Mouse (Mus musculus) stomach, embryonic 15.5 days (tissue): Measurements from ENCODE around the gene Ccne1. TPM values are rescaled to one million over a fixed set of nuclear protein-coding genes. Genes with fewer than 3 reads are reported as not detected.
A peak's percentile ranks its signal among the peaks of the same experiment; 100 is the strongest.

Source experiments
- ATAC-seq: fragments of 200-750 bp; cut with Nextera tagmentation; 2 replicates; pipeline ENCODE4 v1.8.0; 2017; ENCODE audit warnings: low read depth, moderate number of reproducible peaks, moderate TSS enrichment; ENCODE audit not compliant: insufficient read depth, low FRiP score
- H3K27ac ChIP-seq: fragments of 300-500 bp; sonication (generic); 2 replicates; pipeline ENCODE4 v1.5.1; 2015; ENCODE audit warnings: mild to moderate bottlenecking, inconsistent platforms
- H3K27me3 ChIP-seq: fragments of 300-500 bp; sonication (generic); replicated peaks from 2 replicates; pipeline ENCODE4 v1.6.1; 2015; ENCODE audit warnings: inconsistent platforms
- H3K36me3 ChIP-seq: fragments of 300-500 bp; sonication (generic); 2 replicates; pipeline ENCODE4 v1.6.1; 2015; ENCODE audit warnings: inconsistent platforms
- H3K4me1 ChIP-seq: fragments of 300-500 bp; sonication (generic); 2 replicates; pipeline ENCODE4 v1.6.1; 2015; ENCODE audit warnings: inconsistent platforms
- H3K4me2 ChIP-seq: fragments of 300-500 bp; sonication (generic); 2 replicates; pipeline ENCODE4 v1.6.1; 2015; ENCODE audit warnings: mild to moderate bottlenecking, inconsistent platforms
- H3K4me3 ChIP-seq: fragments of 300-500 bp; sonication (generic); replicated peaks from 2 replicates; pipeline ENCODE4 v1.5.1; 2015; ENCODE audit warnings: inconsistent platforms
- H3K9ac ChIP-seq: fragments of 300-500 bp; sonication (generic); 2 replicates; pipeline ENCODE4 v1.6.1; 2015; ENCODE audit warnings: inconsistent platforms
- H3K9me3 ChIP-seq: fragments of 300-500 bp; sonication (generic); 2 replicates; pipeline ENCODE4 v1.6.1; 2016; ENCODE audit warnings: inconsistent platforms
- WGBS: fragments of 180-500 bp; shearing (Covaris S2); methylation state at CpG from one replicate; pipeline ENCODE4 v1.1.7; 2015; 5-methylcytosine and 5-hydroxymethylcytosine counted together
- polyA plus RNA-seq: library from polyadenylated mRNA; unstranded; fragments of >200 nt; fragmentation: Nextera tagmentation; extraction: Ambion mirVana; gene quantifications from 2 replicates; pipeline ENCODE4 v1.2.1, GENCODE M21; 2015

Gene Ccne1
- polyA plus RNA-seq, 1 experiment from 2014 or later, result 58.6 TPM

DNA sequence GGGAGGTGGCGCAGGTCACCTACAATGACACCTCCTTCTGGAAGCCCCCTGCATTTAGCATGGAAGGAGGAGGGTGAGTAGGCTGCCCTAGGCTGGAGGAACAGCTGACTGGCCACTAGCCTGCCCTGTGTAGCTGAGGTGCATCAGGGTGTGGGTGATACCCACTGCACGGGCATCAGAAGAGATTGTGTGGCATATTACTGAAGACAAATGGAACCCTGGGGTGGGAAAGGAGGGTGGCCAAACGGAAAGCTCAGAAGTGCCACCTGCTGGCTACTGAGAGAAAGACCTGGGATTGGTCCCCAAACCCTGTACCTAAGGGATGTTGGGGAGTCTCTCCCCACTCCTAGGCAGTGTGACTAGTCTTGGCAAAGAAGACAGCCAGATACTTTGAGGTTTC is 33.6 kb downstream of the Ccne1 start:
- Histone ChIP-seq H3K4me3 (no peak overlapping the region), H3K4me2 (no peak overlapping the region), H3K9ac (no peak overlapping the region), H3K4me1 (peaks cover 4% of the 10 kb centered on the region; the same call in 1 of the 2 replicates), H3K9me3 (no peaks in the 10 kb centered on the region), H3K36me3 (no peaks in the 10 kb centered on the region), H3K27me3 (0 out of 2 replicates have a peak, but pooled peaks cover 4% of the 10 kb centered on the region), H3K27ac (no peak overlapping the region)
- ATAC-seq, result no peak
- 15% methylated on average over 3 of the region's 3 CpGs for WGBS

DNA sequence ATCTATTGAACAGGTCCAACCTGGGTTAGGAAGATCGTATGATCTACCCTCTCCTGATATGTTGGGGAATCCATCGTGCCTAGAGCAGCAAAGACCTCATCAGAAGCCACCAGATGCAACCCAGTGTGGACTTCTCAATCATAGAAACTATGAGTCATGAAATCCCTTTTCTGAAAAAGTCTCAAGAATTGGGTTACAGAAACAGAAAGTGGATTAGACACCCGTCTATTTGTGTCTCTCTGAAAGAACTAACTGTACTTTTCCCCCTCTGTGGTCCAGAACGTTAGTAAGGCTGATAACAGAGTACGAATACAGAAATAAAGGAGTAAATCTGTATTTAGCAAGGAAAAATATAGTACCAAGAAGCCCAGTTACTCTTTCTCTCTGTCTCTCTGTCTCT is 36.3 kb downstream of the Ccne1 start:
- H3K4me2 ChIP-seq, result no peak overlapping the region
- H3K9ac ChIP-seq, result no peak overlapping the region
- no peaks in the 10 kb centered on the region for H3K36me3 ChIP-seq
- 0 out of 2 replicates have a peak, but pooled peaks cover 4% of the 10 kb centered on the region for H3K27me3 ChIP-seq
- 72% methylated on average over 5 of the region's 5 CpGs for WGBS
- H3K9me3 ChIP-seq, result no peaks in the 10 kb centered on the region
- H3K4me1 ChIP-seq, result peaks cover 4% of the 10 kb centered on the region; the same call in 1 of the 2 replicates
- no peak overlapping the region for H3K27ac ChIP-seq
- no peak overlapping the region for H3K4me3 ChIP-seq
- ATAC-seq, result no peak

DNA sequence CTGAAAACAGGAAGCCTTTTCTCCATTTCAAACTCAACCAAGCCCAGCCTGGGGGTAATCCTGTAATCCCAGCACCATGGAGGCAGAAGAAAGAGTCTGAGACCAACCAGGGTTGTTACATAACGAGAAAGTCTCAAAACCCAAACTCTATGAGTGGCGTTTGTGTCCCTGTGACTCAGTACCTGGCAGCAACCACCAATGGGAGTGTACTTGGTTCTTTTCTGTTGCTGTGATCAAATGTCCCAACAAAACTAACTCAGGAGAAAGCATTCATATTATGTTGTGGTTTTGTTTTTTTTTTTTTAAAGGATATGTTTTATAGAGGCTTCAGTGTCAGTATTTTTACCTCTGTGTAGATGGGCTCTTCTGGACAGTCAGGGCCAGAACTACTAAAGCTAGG is 36.7 kb downstream of the Ccne1 start:
- H3K4me3 ChIP-seq, result no peak overlapping the region
- no peaks in the 10 kb centered on the region for H3K36me3 ChIP-seq
- no peak overlapping the region for H3K4me2 ChIP-seq
- no peaks in the 10 kb centered on the region for H3K9me3 ChIP-seq
- 0 out of 2 replicates have a peak, but pooled peaks cover 4% of the 10 kb centered on the region for H3K27me3 ChIP-seq
- peaks cover 4% of the 10 kb centered on the region; the same call in 1 of the 2 replicates for H3K4me1 ChIP-seq
- no peak for ATAC-seq
- no peak overlapping the region for H3K27ac ChIP-seq
- 40% methylated on average over 2 of the region's 2 CpGs for WGBS
- no peak overlapping the region for H3K9ac ChIP-seq

DNA sequence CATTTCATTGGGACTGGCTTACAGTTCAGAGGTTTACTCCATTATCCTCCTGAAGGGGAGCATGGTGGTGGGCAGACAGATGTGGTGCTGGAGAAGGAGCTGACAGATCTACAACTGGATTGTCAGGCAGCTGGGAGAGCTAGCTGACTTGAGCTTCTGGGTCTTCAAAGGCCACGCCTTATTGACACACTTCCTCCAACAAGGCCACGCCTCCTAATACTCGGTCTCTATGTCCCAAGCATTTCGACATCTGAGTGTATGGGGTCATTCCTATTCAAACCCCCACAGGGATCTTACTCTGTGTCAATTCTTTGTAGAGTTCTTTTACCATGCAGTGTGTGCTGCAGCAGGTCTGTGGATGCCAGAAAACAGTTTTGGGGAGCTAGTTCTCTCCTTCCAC is 42.9 kb downstream of the Ccne1 start:
- WGBS, result 46% methylated on average over 4 of the region's 4 CpGs
- H3K27ac ChIP-seq, result no peak overlapping the region
- H3K9ac ChIP-seq, result no peak overlapping the region
- H3K4me1 ChIP-seq, result 0 out of 2 replicates have a peak, but pooled peaks cover 2% of the 10 kb centered on the region
- no peaks in the 10 kb centered on the region for H3K27me3 ChIP-seq
- H3K4me2 ChIP-seq, result no peak overlapping the region
- no peak for ATAC-seq
- H3K36me3 ChIP-seq, result no peaks in the 10 kb centered on the region
- no peak overlapping the region for H3K4me3 ChIP-seq
- no peaks in the 10 kb centered on the region for H3K9me3 ChIP-seq

DNA sequence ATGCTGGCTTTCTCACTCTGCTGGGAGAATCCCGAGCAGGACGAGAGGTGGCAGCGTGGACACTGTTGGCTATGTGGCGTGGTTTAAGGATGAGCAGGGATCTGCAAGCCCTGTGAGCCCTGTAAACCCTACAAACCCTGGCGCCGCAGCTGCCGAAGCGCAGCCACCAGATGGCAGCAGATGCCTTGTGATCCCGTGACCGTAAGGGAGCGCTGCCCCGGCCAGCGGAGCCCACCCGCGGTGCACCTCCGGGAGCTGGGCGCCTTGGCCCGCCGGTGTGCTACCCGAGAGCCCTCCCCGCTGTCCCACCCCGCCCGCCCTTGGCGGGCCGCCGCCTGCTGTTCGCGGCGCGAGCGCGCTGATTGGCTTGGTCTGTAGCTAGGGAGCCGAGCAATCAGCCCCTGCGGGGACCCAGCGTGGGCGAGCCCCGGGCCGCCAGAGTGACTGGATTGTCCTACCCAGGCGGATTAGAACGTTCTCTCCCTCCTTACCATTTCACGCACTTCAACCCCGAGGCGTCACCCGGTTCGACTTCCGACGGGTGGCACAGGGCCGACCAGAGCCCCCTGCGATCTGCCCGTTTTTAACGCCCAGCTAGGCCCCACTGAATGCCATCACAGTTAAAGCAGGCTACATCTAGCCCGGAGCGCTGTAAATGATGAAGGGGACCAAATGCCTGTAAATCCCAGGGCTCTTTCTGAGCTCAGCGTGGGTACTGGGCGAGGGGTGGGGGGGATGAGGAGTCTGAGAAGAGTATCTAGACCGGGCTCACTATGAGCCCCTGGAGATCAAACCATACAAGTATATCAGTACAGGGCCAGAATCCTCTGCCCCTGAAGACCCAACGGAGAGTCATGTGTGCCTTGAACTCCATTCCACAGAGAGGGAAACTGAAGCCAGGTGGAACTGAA is 46.0 kb downstream of the Ccne1 start:
- ATAC-seq, result peak; percentile 90
- Histone ChIP-seq H3K9ac (peak overlapping the region; percentile 26; the same call in 1 of the 2 replicates), H3K4me2 (peak overlapping the region; percentile 91), H3K4me1 (0 out of 2 replicates have a peak, but pooled peaks cover 2% of the 10 kb centered on the region), H3K27me3 (no peaks in the 10 kb centered on the region), H3K27ac (peak overlapping the region; percentile 71), H3K36me3 (no peaks in the 10 kb centered on the region), H3K4me3 (peak overlapping the region; percentile 49), H3K9me3 (no peaks in the 10 kb centered on the region)
- 2% methylated on average over 57 of the region's 57 CpGs for WGBS

DNA sequence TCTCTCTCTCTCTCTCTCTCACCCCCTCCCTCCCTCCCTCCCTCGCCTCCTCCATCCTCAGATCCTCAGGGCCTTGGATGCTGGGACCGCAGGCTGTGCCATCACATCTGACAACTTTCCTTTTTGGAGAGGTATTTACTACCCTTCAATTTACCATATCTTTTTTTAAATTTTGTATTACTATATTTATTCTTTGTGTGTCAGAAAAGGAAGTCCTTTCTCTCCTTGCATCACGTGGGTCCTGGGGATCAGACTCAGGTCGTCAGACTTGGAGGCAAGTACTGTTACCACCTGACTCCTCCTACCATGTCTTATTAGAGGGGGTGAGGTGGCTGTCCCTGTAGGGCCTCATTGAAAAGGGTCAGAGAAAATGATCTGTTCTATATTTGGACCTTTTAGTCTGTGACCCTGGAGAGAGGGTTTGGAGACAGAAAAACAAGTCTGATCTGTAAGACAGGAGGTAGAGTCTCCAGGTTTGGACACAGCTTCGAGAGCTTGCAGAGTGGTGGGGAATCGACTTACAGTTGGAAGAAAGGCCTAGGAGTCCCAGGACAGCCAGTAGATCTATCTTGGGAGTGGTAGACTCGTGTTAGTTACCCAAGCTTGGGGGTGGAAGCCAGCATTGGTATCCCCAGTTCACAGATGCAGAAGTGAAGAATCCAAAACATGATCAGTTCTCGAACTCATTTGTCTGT is 47.6 kb downstream of the Ccne1 start:
- H3K27ac ChIP-seq, result no peak overlapping the region
- no peak for ATAC-seq
- no peak overlapping the region for H3K9ac ChIP-seq
- H3K36me3 ChIP-seq, result no peaks in the 10 kb centered on the region
- no peaks in the 10 kb centered on the region for H3K9me3 ChIP-seq
- WGBS, result 72% methylated on average over 8 of the region's 8 CpGs
- no peaks in the 10 kb centered on the region for H3K27me3 ChIP-seq
- H3K4me3 ChIP-seq, result no peak overlapping the region
- H3K4me1 ChIP-seq, result 0 out of 2 replicates have a peak, but pooled peaks cover 2% of the 10 kb centered on the region
- H3K4me2 ChIP-seq, result no peak overlapping the region

DNA sequence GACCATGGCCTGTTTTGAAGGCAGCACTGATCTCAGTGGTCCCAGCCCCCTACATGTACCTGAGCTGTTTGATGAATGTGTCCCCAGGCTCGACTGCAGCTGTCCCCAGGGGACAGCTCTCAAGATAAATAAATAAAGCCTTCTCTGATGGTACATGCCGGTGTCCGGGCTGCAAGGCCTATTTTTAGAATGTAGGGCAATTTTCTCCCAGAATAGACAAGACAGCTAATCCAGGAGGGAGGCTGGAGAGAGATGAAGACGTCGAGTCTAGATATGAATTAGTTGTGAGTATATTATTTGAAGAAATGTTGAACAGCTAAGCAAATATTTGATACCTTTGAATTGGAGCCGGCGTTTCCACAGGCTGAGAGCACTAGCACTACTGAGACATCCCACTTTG is 48.2 kb downstream of the Ccne1 start:
- no peak overlapping the region for H3K27ac ChIP-seq
- H3K9ac ChIP-seq, result no peak overlapping the region
- H3K4me1 ChIP-seq, result 0 out of 2 replicates have a peak, but pooled peaks cover 2% of the 10 kb centered on the region
- H3K27me3 ChIP-seq, result no peaks in the 10 kb centered on the region
- 31% methylated on average over 7 of the region's 7 CpGs for WGBS
- no peak for ATAC-seq
- no peak overlapping the region for H3K4me2 ChIP-seq
- H3K9me3 ChIP-seq, result no peaks in the 10 kb centered on the region
- H3K4me3 ChIP-seq, result no peak overlapping the region
- H3K36me3 ChIP-seq, result no peaks in the 10 kb centered on the region

DNA sequence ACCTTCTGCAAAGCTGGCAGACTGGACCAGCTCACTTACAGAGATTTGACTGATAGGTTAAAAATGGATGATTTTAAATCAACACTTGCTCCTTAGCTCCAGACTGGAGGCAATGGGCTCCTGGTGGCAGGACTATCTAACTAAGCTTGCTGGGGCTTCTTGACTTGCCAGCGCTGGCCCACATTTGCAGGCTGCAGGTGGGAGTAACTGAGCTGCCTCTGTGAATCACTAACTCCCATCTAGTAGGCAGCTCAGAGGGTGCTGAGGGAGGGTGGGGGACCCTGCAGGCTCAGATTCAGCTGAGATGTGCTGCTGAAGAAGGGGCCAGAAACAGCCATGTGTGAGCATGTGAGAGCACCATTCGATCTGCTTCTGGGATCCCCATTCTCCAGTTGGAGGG is 51.3 kb downstream of the Ccne1 start:
- 76% methylated on average over 2 of the region's 2 CpGs for WGBS
- no peak for ATAC-seq
- H3K9me3 ChIP-seq, result no peaks in the 10 kb centered on the region

DNA sequence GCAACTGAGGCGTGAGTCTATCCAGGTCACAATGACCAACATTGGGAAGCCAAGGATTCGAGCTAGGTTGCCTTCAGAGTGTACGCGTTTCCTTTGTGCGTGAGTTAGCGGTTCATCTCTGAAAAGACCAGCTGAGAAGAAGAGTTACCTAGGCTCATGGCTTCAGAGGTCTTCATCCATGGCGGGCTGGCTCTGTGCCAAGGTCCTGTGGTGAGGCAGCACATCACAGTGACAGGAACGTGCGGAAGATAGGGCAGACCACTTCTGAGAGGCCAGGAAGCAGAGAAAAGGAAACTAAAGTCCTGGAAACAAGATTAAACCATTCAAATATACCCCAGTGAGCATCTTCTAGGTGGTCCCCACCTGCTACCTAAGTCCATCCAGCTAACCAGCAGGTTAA is 53.1 kb downstream of the Ccne1 start:
- H3K27ac ChIP-seq, result no peak overlapping the region
- H3K4me2 ChIP-seq, result no peak overlapping the region
- no peak overlapping the region for H3K4me3 ChIP-seq
- no peaks in the 10 kb centered on the region for H3K27me3 ChIP-seq
- H3K9me3 ChIP-seq, result no peaks in the 10 kb centered on the region
- ATAC-seq, result no peak
- H3K4me1 ChIP-seq, result no peaks in the 10 kb centered on the region
- H3K36me3 ChIP-seq, result no peaks in the 10 kb centered on the region
- WGBS, result 86% methylated on average over 9 of the region's 9 CpGs
- H3K9ac ChIP-seq, result no peak overlapping the region

More for the DNA sequence above, 51.3 kb downstream of the Ccne1 start:
- H3K27ac ChIP-seq, result no peak overlapping the region
- 0 out of 2 replicates have a peak, but pooled peaks cover 2% of the 10 kb centered on the region for H3K4me1 ChIP-seq
- H3K36me3 ChIP-seq, result no peaks in the 10 kb centered on the region
- H3K9ac ChIP-seq, result no peak overlapping the region
- H3K4me2 ChIP-seq, result no peak overlapping the region
- no peaks in the 10 kb centered on the region for H3K27me3 ChIP-seq
- no peak overlapping the region for H3K4me3 ChIP-seq

Other genes with a start within 250 kb of the Ccne1 start
- 40.5 and 49.3 TPM in 2 replicates for gene Uri1, start 84.0 kb downstream of the Ccne1 start, polyA plus RNA-seq
- gene 1600014C10Rik, start 75.7 kb upstream of the Ccne1 start, polyA plus RNA-seq, result 13.6 and 14.9 TPM in 2 replicates
- 3.2 TPM in 2 replicates for gene Plekhf1, start 120.5 kb upstream of the Ccne1 start, polyA plus RNA-seq
- 38.0 and 48.0 TPM in 2 replicates for gene Pop4, start 163.9 kb upstream of the Ccne1 start, polyA plus RNA-seq